In the genomic region with DNA sequence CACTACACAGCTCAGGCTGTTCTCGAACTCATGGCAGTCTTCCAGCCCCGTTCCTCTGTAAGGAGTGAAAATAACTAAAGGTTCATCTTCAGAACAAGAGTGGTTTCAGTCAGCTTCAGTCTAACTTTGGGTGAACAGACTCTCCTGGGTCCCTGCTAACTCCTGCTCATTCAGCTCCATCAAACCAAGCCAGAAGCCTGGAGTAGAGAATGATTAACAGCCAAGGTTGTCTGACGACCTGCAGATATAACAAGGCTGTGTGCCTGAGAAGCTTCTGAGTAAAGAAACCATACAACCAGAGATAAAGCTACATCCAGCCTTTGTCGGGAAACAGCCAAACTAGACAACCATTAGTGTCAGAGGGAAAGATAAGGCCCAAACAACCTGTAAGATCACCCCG, we compare ENCODE assay signal across 24 mouse cellular contexts. TPM values are rescaled to one million over a fixed set of nuclear protein-coding genes. Genes with fewer than 3 reads are reported as not detected.
DNase-seq lines count a peak whose midpoint lies in the region; ATAC-seq and TF ChIP-seq lines count a peak whose summit lies in the region.
"Had no signal": no experiment of that assay in that cellular context is flagged by ENCODE, and none has a peak within 500 bp of the region (broad histone marks: within the 10 kb centered on the region; RNA-seq: fewer than 3 reads in every experiment).

No protein-coding gene starts in this region.

- H3K4me1 ChIP-seq in kidney, adult 2 months (ENCODE audit: control insufficient read depth, insufficient read depth, low read length), result no peaks in the 10 kb centered on the region
- H3K4me1 ChIP-seq in kidney, embryonic 16.5 days (ENCODE audit: insufficient read depth, low read length), result no peaks in the 10 kb centered on the region
- H3K4me1 ChIP-seq: heart, embryonic 15.5 days had no signal

- no peaks in the 10 kb centered on the region for H3K36me3 ChIP-seq in kidney, adult 2 months (ENCODE audit: control insufficient read depth, insufficient read depth, low read length)
- H3K36me3 ChIP-seq in kidney, embryonic 16.5 days (ENCODE audit: insufficient read depth, low read length), result no peaks in the 10 kb centered on the region
- H3K36me3 ChIP-seq: heart, embryonic 12.5 days; heart, embryonic 15.5 days had no signal

- no peak overlapping the region for H3K4me3 ChIP-seq in kidney, adult 2 months (ENCODE audit: insufficient read depth, low read depth, low read length)
- H3K4me3 ChIP-seq in kidney, embryonic 16.5 days (ENCODE audit: low read length), result no peak overlapping the region
- H3K4me3 ChIP-seq: gastrocnemius, adult 2 months; heart, embryonic 12.5 days; heart, embryonic 15.5 days had no signal

- no peak for TF ChIP-seq CTCF in kidney, adult 2 months (conservative IDR thresholded peaks at IDR 0.05; ENCODE audit: insufficient read depth, insufficient read length, low read depth, low read length)

- H3K9me3 ChIP-seq in kidney, embryonic 16.5 days (ENCODE audit: low read length), result peaks cover 2% of the 10 kb centered on the region; the same call in 1 of the 2 replicates
- H3K9me3 ChIP-seq: heart, embryonic 12.5 days; heart, embryonic 15.5 days had no signal

- no peak overlapping the region for H3K4me2 ChIP-seq in kidney, embryonic 16.5 days (replicated peaks; ENCODE audit: low read depth, low read length)
- H3K4me2 ChIP-seq: heart, embryonic 12.5 days; heart, embryonic 15.5 days; hindbrain, embryonic 14.5 days had no signal

- no peak for ATAC-seq in kidney, embryonic 16.5 days (ENCODE audit: low FRiP score, low TSS enrichment)
- ATAC-seq: activated CD4-positive, CD25-positive, alpha-beta regulatory T cell, adult 4 months; forebrain, embryonic 14.5 days; forebrain, postnatal 0 days; hindbrain, postnatal 0 days had no signal

- 60% methylated on average over 5 of the region's 5 CpGs for WGBS in kidney, adult 2 months
- 75% methylated on average over 5 of the region's 5 CpGs for WGBS in kidney, embryonic 16.5 days

- H3K9ac ChIP-seq in kidney, embryonic 16.5 days (replicated peaks; ENCODE audit: low read length), result no peak overlapping the region
- H3K9ac ChIP-seq: forebrain, postnatal 0 days; heart, embryonic 12.5 days; heart, embryonic 15.5 days; hindbrain, embryonic 14.5 days had no signal

- DNase-seq in heart, adult 11 months, result peak; percentile 72
- no peak for DNase-seq in heart, postnatal 36 days
- DNase-seq in kidney, adult 2 months, result peak; percentile 59
- no peak for DNase-seq in kidney, adult 18-20 months
- peak; percentile 20 to 39 for DNase-seq in kidney, postnatal 36 days
- DNase-seq: adrenal gland, adult 8-10 months; adrenal gland, postnatal 25 days; cerebellum, adult 11-12 months; cerebellum, adult 8-10 months; cerebellum, postnatal 36 days; embryo, embryonic 11 days; forebrain, postnatal 0 days; gastrocnemius, adult 2 months; gastrocnemius, postnatal 14 days; heart, adult 18-20 months; heart, postnatal 10 days; heart, postnatal 4 days had no signal

- no peak overlapping the region for H3K27ac ChIP-seq in kidney, adult 2 months (ENCODE audit: insufficient read depth, low read depth, low read length)
- H3K27ac ChIP-seq in kidney, embryonic 16.5 days (ENCODE audit: low read length), result no peak overlapping the region
- H3K27ac ChIP-seq: gastrocnemius, adult 2 months; heart, embryonic 15.5 days; hindbrain, embryonic 14.5 days; hindbrain, postnatal 0 days had no signal

- H3K27me3 ChIP-seq in kidney, adult 2 months (replicated peaks; ENCODE audit: control insufficient read depth, insufficient read depth, low read length), result no peaks in the 10 kb centered on the region
- peaks cover 9% of the 10 kb centered on the region; the same call in 1 of the 2 replicates for H3K27me3 ChIP-seq in kidney, embryonic 16.5 days (ENCODE audit: insufficient read depth, low read length)

- TF ChIP-seq POLR2A in kidney, adult 2 months (IDR thresholded peaks at IDR 0.05; ENCODE audit: low read depth, low read length), result no peak

- intact Hi-C loops in heart, postnatal 36 days (cut with DNase I), result no loop called here

RNA-seq across cellular contexts. Expression of a gene that starts 5.8 kb away (rescaled TPM):
- not detected for total RNA-seq in heart, postnatal 36 days (2021)
- 0.03 TPM in 1 of 2 replicates, not detected in the other for polyA plus RNA-seq in kidney, adult 2 months (2012; rRNA removed)
- 0.53 and 0.65 TPM in 2 replicates for polyA plus RNA-seq in kidney, embryonic 16.5 days (2015; fragmentation: Nextera tagmentation; extraction: Ambion mirVana)
- total RNA-seq: adrenal gland, postnatal 25 days had no signal
- polyA plus RNA-seq: activated CD4-positive, CD25-positive, alpha-beta regulatory T cell, adult 4 months had no signal

RNA-seq across cellular contexts. Expression of a gene that starts 23.0 kb away (rescaled TPM):
- 1,000 to 10,000 TPM; 1,212 to 1,313 TPM for total RNA-seq in heart, postnatal 36 days (2021)
- 383 and 404 TPM in 2 replicates for polyA plus RNA-seq in kidney, adult 2 months (2012; rRNA removed)
- polyA plus RNA-seq in kidney, embryonic 16.5 days (2015; fragmentation: Nextera tagmentation; extraction: Ambion mirVana), result 150 and 164 TPM in 2 replicates

RNA-seq across cellular contexts. Expression of a gene that starts 54.6 kb away (rescaled TPM):
- 10 to 100 TPM; 92.9 to 93.6 TPM for total RNA-seq in heart, postnatal 36 days (2021)
- 45.7 and 50.9 TPM in 2 replicates for polyA plus RNA-seq in kidney, adult 2 months (2012; rRNA removed)
- polyA plus RNA-seq in kidney, embryonic 16.5 days (2015; fragmentation: Nextera tagmentation; extraction: Ambion mirVana), result 55.0 and 58.7 TPM in 2 replicates

Comparison
In these comparisons a context has a peak if more than half of its experiments do, and no peak if none do; other contexts are left out.
1. DNase-seq: peak in heart, adult 11 months (single experiment), kidney, adult 2 months (single experiment) and kidney, postnatal 36 days (2 of 2); none in heart, postnatal 36 days (0 of 2) and kidney, adult 18-20 months (single experiment).